Mouse (Mus musculus) cerebellum, postnatal 14 days (tissue): ENCODE measurements around the gene Lamtor3.
A peak's percentile ranks its signal among the peaks of the same experiment; 100 is the strongest.
"Not testable (repeated sequence)": the region's sequence is repeated elsewhere in the genome, so short reads cannot be mapped to it uniquely, and the experiment has no call there.

ENCODE experiments used
- DNase-seq, 2 experiments: peaks; one replicate each; pipeline ENCODE4 v3.0.0; 2021; ENCODE audit warnings: mixed read lengths in 2 of 2

Gene Lamtor3

GRCm38 (mm10) chr3:137935570-137936525 lies 17.5 kb downstream of the Lamtor3 start:
- no peak for DNase-seq

- no peak for DNase-seq
These were observed 18.2 kb downstream of the Lamtor3 start for GRCm38 (mm10) chr3:137936541-137936940.

GRCm38 (mm10) chr3:137938608-137939007 lies 20.3 kb downstream of the Lamtor3 start:
- peak; percentile 68 to 77 for DNase-seq

GRCm38 (mm10) chr3:137940757-137941156 lies 22.5 kb downstream of the Lamtor3 start:
- no peak for DNase-seq

- no peak for DNase-seq
These were observed 23.2 kb downstream of the Lamtor3 start for GRCm38 (mm10) chr3:137941555-137941954.

GRCm38 (mm10) chr3:137942098-137942622 lies 23.9 kb downstream of the Lamtor3 start:
- DNase-seq: no peak

- peak; percentile 45 to 63 for DNase-seq
These were observed 25.4 kb downstream of the Lamtor3 start for GRCm38 (mm10) chr3:137943737-137944154.

- no peak for DNase-seq
These were observed 28.5 kb downstream of the Lamtor3 start for GRCm38 (mm10) chr3:137946827-137947226.

- no peak for DNase-seq
These were observed 29.2 kb downstream of the Lamtor3 start for GRCm38 (mm10) chr3:137947525-137947924.

- no peak for DNase-seq
These were observed 32.0 kb downstream of the Lamtor3 start for GRCm38 (mm10) chr3:137950191-137950885.

- not testable (repeated sequence) for DNase-seq
These were observed 33.0 kb downstream of the Lamtor3 start for GRCm38 (mm10) chr3:137951302-137951701.

- no peak for DNase-seq
These were observed 33.5 kb downstream of the Lamtor3 start for GRCm38 (mm10) chr3:137951819-137952218.

- no peak for DNase-seq
These were observed 34.1 kb downstream of the Lamtor3 start for GRCm38 (mm10) chr3:137952225-137952913.

- DNase-seq: peak; percentile 24 to 42
These were observed 34.9 kb downstream of the Lamtor3 start for GRCm38 (mm10) chr3:137952914-137953880.

GRCm38 (mm10) chr3:137954256-137954916 lies 36.1 kb downstream of the Lamtor3 start:
- no peak for DNase-seq

GRCm38 (mm10) chr3:137955560-137956081 lies 37.3 kb downstream of the Lamtor3 start:
- no peak for DNase-seq

- DNase-seq: no peak
These were observed 39.6 kb downstream of the Lamtor3 start for GRCm38 (mm10) chr3:137957864-137958263.

GRCm38 (mm10) chr3:137958352-137958751 lies 40.0 kb downstream of the Lamtor3 start:
- no peak for DNase-seq

- DNase-seq: peak; percentile 37 to 49
These were observed 41.1 kb downstream of the Lamtor3 start for GRCm38 (mm10) chr3:137959456-137959855.

GRCm38 (mm10) chr3:137961736-137962385 lies 43.6 kb downstream of the Lamtor3 start:
- DNase-seq: peak; percentile 52 to 64
